Mouse (Mus musculus) testis, adult 2 months (tissue): ENCODE data around the gene Gbp2b.

Source experiments
- CTCF ChIP-seq: fragments of 200-500 bp; IDR thresholded peaks from 2 replicates; pipeline ENCODE4 v1.5.1; 2012; ENCODE audit warnings: low read depth, mild to moderate bottlenecking, inconsistent platforms, low read length, moderate library complexity; ENCODE audit not compliant: control insufficient read depth, insufficient read depth, insufficient replicate concordance
- POLR2A ChIP-seq: fragments of 200-500 bp; IDR thresholded peaks from 2 replicates; pipeline ENCODE4 v1.6.1; 2012; ENCODE audit warnings: low read depth, mild to moderate bottlenecking, inconsistent platforms, low read length, moderate library complexity; ENCODE audit not compliant: control insufficient read depth

- TF ChIP-seq CTCF (peak; percentile 19; the same call in 1 of the 2 replicates), POLR2A (no peak)
These were observed 45.6 kb downstream of the Gbp2b start for GRCm38 (mm10) chr3:142640201-142640600.
